Mouse (Mus musculus): ENCODE measurements at regions not wholly inside any gene's neighbourhood (a gene's known extent, or its start where the extent isn't known, plus 50 kb on each side); places are given as distances from the start of the nearest gene placed in this dataset.

DNA sequence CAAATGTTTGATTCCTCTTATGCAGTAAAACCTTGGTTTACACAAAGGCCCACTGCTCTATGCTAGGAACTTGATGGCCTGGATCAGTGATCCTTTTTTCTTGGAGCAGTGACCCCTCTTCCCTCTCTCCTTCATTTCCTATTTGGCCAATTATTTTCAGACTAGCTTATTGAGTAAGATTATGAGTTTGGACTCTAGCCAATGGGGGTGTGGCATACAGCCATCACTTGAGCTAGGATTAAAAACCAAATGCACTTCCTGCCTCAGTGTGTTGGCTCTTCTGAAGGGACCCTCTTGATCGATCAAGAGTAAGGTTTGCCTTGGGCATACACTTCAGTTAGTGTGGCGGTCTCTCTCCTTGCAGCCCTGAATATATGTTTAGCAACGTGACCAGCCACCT, 1172.6 kb upstream of the Gulo start:
- Histone ChIP-seq H3K27ac (ENCODE audit: insufficient read depth, low read length) (no peak overlapping the region), H3K4me3 (ENCODE audit: insufficient read depth, low read length) (no peak overlapping the region), H3K4me1 (ENCODE audit: control insufficient read depth, insufficient read depth, low read length) (no peaks in the 10 kb centered on the region)
- no peak for TF ChIP-seq POLR2A (IDR thresholded peaks at IDR 0.05; ENCODE audit: extremely low read depth, insufficient read depth, low read length)
- no peak for TF ChIP-seq CTCF (IDR thresholded peaks at IDR 0.05; ENCODE audit: extremely low read depth, insufficient read depth, low read length)

DNA sequence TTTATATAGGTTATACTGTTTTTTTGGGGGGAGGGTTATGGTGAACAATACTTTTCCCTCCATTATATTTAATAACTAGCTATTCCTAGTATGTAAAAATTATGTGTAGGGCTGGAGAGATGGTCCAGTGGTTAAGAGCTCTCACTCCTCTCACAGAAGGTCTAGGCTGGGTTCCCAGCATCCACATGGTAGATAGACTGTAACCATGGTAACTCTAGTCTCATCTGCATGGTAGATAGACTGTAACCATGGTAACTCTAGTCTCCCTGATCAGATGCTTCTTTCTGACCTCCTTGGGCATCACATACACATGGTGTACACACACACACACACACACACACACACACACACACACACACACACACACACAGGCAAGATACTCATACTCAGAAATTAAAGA, 1170.5 kb upstream of the Gulo start:
- TF ChIP-seq POLR2A (IDR thresholded peaks at IDR 0.05; ENCODE audit: extremely low read depth, insufficient read depth, low read length) = no peak
- no peak for TF ChIP-seq CTCF (IDR thresholded peaks at IDR 0.05; ENCODE audit: extremely low read depth, insufficient read depth, low read length)
- no peak overlapping the region for H3K27ac ChIP-seq (ENCODE audit: insufficient read depth, low read length)
- H3K4me3 ChIP-seq (ENCODE audit: insufficient read depth, low read length) = no peak overlapping the region
- H3K4me1 ChIP-seq (ENCODE audit: control insufficient read depth, insufficient read depth, low read length) = no peaks in the 10 kb centered on the region

DNA sequence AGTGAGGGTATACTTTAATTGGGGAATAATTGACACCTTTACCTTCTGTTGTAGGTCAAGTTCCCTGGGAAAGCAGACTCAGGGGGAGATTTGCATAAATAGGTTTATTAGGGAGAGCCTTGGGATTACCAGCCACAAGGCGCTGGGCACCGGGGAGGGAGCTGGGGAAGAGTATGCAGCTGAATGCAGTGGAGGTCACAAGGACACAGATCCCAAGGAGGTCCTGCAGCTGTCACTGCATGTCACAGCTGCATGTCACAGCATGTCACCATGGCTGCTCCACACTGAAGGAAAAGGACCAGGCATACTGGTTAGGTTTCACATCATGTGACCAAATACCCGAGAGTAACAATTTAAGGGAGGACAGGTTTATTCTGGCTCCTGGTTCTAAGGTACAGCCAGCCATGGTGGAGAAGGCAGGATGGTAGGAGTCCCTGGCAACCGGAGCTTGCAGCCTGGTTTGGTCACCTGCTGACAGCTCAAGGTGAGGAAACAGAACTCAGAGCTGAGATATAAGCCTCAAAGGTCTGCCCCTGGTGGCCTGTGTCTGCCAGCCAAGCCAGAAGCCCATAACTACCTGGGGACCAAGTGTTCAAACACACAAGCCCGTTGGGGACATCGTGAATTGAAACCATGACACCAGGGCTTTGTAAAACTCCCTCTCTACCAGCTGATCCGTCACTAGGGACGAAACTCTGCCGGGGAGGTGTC, 1169.5 kb upstream of the Gulo start:
- no peak overlapping the region for H3K27ac ChIP-seq (ENCODE audit: insufficient read depth, low read length)
- no peaks in the 10 kb centered on the region for H3K4me1 ChIP-seq (ENCODE audit: control insufficient read depth, insufficient read depth, low read length)
- TF ChIP-seq CTCF (IDR thresholded peaks at IDR 0.05; ENCODE audit: extremely low read depth, insufficient read depth, low read length) (no peak), POLR2A (IDR thresholded peaks at IDR 0.05; ENCODE audit: extremely low read depth, insufficient read depth, low read length) (no peak)
- no peak overlapping the region for H3K4me3 ChIP-seq (ENCODE audit: insufficient read depth, low read length)

DNA sequence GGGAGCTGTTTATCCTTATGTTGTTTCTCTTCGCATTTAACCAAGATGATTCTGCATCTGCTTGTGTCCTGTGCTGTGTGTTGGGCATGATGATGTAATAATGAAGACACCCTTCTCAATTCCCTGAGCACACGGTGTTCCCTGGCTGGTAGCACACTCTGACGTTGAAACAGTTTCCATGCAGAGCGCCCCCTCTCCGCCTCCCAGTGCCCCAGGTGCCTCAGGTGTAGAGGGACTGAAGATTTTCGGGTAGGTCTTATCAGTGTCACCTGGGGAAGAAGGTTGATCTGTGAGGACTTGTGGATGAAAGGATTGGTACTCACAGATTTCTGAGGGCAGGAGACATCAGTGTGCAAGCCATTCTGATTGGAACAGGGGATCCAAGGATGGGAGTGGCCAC, 1167.7 kb upstream of the Gulo start:
- Histone ChIP-seq H3K4me1 (ENCODE audit: control insufficient read depth, insufficient read depth, low read length) (no peaks in the 10 kb centered on the region), H3K27ac (ENCODE audit: insufficient read depth, low read length) (no peak overlapping the region), H3K4me3 (ENCODE audit: insufficient read depth, low read length) (no peak overlapping the region)
- TF ChIP-seq POLR2A (IDR thresholded peaks at IDR 0.05; ENCODE audit: extremely low read depth, insufficient read depth, low read length) (no peak), CTCF (IDR thresholded peaks at IDR 0.05; ENCODE audit: extremely low read depth, insufficient read depth, low read length) (no peak)

DNA sequence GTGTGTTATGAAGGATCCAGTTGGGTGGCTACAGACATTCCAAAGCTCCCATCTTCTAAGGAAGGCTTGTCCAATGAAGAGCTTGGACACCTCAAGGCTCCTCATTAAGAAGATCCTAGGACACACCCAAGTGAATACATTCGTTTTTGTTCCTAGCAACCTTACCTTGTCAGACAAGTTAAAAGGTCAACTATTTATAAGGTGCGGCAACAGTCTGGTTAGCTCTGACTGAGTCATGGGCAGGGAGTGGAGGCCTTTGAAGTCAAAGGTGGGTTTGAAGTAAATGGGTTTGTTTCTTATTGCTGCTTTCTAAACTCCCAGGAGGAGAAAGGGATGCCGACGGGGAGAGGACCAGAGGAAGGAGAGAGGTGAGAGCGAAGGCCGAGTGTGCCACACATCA, 1167.1 kb upstream of the Gulo start:
- H3K27ac ChIP-seq (ENCODE audit: insufficient read depth, low read length) = no peak overlapping the region
- no peaks in the 10 kb centered on the region for H3K4me1 ChIP-seq (ENCODE audit: control insufficient read depth, insufficient read depth, low read length)
- TF ChIP-seq CTCF (IDR thresholded peaks at IDR 0.05; ENCODE audit: extremely low read depth, insufficient read depth, low read length) = no peak
- no peak for TF ChIP-seq POLR2A (IDR thresholded peaks at IDR 0.05; ENCODE audit: extremely low read depth, insufficient read depth, low read length)
- no peak overlapping the region for H3K4me3 ChIP-seq (ENCODE audit: insufficient read depth, low read length)

DNA sequence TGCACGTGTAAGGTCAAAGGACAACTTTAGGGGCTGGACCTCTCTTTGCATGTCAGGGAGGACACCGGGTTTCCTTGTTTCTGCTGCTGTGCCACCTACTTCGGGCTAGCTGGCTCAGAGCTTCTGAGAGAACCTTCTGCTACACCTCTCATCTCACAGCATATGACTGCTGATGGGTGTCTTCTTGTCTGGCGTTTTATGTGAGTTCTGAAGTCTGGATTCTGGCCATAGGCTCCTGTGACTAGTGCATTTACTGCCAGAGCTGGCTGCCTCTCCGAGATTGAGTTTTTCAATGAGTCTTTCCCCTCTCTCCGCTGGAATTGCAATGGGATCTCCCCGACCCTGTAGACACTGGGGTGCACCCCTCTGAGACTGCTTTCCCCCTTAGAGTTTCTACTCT, 1165.9 kb upstream of the Gulo start:
- TF ChIP-seq POLR2A (IDR thresholded peaks at IDR 0.05; ENCODE audit: extremely low read depth, insufficient read depth, low read length) (no peak), CTCF (IDR thresholded peaks at IDR 0.05; ENCODE audit: extremely low read depth, insufficient read depth, low read length) (no peak)
- Histone ChIP-seq H3K27ac (ENCODE audit: insufficient read depth, low read length) (no peak overlapping the region), H3K4me1 (ENCODE audit: control insufficient read depth, insufficient read depth, low read length) (peaks cover 2% of the 10 kb centered on the region; the same call in 1 of the 2 replicates), H3K4me3 (ENCODE audit: insufficient read depth, low read length) (no peak overlapping the region)

DNA sequence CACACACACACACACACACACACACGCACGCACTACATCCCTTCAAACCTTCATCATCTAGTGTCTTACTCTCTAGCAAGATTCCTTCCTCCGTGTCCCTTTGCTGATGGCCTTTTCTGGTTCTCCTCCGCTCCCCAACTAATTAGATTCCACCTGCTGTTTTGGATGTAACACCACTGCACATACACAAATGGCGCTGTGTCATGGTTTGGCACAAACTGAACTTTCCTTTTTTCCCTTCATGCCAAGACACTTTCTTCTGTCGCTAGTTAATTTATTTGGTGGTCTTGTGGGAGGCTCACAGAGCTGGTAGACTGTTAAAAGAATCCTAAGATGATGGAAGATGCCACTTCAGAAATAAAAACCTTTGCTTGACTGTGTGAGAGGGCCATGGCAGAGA, 1161.8 kb upstream of the Gulo start:
- Histone ChIP-seq H3K4me3 (ENCODE audit: insufficient read depth, low read length) (no peak overlapping the region), H3K4me1 (ENCODE audit: control insufficient read depth, insufficient read depth, low read length) (peaks cover 2% of the 10 kb centered on the region; the same call in 1 of the 2 replicates), H3K27ac (ENCODE audit: insufficient read depth, low read length) (no peak overlapping the region)
- TF ChIP-seq CTCF (IDR thresholded peaks at IDR 0.05; ENCODE audit: extremely low read depth, insufficient read depth, low read length) (no peak), POLR2A (IDR thresholded peaks at IDR 0.05; ENCODE audit: extremely low read depth, insufficient read depth, low read length) (no peak)

DNA sequence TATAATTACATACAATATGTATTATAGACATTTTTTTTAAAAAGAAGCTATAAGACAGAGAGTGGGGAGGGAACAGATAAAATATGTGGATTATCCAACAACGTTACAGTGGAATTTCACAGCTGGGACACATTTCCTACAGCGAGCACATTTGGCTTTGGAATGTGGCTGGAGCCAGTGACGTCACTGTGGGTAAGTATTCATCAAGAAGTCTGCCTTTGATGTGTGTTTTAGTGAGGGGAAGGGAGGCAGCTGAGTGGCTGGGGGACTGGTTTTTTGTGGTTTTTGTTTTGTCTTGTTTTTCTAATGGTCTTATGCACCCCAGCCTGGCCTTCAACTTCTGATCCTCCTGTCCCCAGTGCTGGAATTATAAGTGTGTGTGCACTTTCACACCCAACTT, 1161.2 kb upstream of the Gulo start:
- Histone ChIP-seq H3K4me1 (ENCODE audit: control insufficient read depth, insufficient read depth, low read length) (peaks cover 2% of the 10 kb centered on the region; the same call in 1 of the 2 replicates), H3K4me3 (ENCODE audit: insufficient read depth, low read length) (no peak overlapping the region), H3K27ac (ENCODE audit: insufficient read depth, low read length) (no peak overlapping the region)
- no peak for TF ChIP-seq POLR2A (IDR thresholded peaks at IDR 0.05; ENCODE audit: extremely low read depth, insufficient read depth, low read length)
- TF ChIP-seq CTCF (IDR thresholded peaks at IDR 0.05; ENCODE audit: extremely low read depth, insufficient read depth, low read length) = no peak

DNA sequence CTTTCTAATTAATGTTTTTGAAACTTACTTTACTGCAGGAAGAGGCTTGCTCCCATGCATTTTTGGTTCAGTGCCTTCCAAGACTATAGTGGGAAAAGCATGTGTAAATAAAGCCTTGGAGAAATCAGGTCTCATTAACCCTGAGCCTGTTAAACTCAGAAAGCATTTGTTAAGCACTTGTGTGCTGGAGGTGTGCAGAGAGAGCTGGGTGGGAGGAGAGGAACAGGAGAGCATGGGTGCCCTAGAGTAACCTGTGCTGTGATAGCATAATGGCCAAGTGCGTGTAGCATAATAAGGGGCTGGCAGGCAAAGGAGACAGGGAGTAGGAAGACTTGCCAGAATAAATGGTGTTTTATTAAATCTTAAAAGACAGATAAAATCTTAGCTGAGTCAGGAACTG, 1160.2 kb upstream of the Gulo start:
- TF ChIP-seq POLR2A (IDR thresholded peaks at IDR 0.05; ENCODE audit: extremely low read depth, insufficient read depth, low read length) (no peak), CTCF (IDR thresholded peaks at IDR 0.05; ENCODE audit: extremely low read depth, insufficient read depth, low read length) (no peak)
- no peak overlapping the region for H3K27ac ChIP-seq (ENCODE audit: insufficient read depth, low read length)
- H3K4me1 ChIP-seq (ENCODE audit: control insufficient read depth, insufficient read depth, low read length) = peaks cover 2% of the 10 kb centered on the region; the same call in 1 of the 2 replicates
- H3K4me3 ChIP-seq (ENCODE audit: insufficient read depth, low read length) = no peak overlapping the region

DNA sequence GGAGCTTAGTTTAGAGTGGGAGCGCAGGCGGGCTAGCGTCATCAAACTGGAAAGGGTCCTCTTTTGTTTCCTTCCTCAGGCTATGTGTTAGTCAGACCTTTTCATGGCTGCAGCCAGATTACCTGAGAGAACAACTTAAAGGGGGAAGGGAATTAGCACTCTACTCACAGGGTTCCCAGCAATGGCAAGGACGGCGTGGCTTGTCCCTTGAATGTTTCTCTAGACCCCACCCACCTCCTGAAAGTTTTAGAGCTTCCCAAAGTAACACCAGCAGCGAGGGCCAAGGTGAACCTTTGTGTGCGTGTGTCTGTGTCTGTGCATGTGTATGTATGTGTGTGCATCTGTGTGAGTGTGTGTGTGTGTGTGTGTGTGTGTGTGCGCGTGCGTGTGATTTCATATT, 1151.0 kb upstream of the Gulo start:
- 0 out of 2 replicates have a peak, but pooled peaks cover 1% of the 10 kb centered on the region for H3K4me1 ChIP-seq (ENCODE audit: control insufficient read depth, insufficient read depth, low read length)
- no peak for TF ChIP-seq POLR2A (IDR thresholded peaks at IDR 0.05; ENCODE audit: extremely low read depth, insufficient read depth, low read length)
- TF ChIP-seq CTCF (IDR thresholded peaks at IDR 0.05; ENCODE audit: extremely low read depth, insufficient read depth, low read length) = no peak
- no peak overlapping the region for H3K4me3 ChIP-seq (ENCODE audit: insufficient read depth, low read length)
- H3K27ac ChIP-seq (ENCODE audit: insufficient read depth, low read length) = no peak overlapping the region

All from cortical plate, adult 2 months (tissue).